Mouse (Mus musculus) forebrain, embryonic 11.5 days (tissue): ENCODE data around the gene Rab11fip3. TPM values are rescaled to one million over a fixed set of nuclear protein-coding genes. Genes with fewer than 3 reads are reported as not detected.
A peak's percentile ranks its signal among the peaks of the same experiment; 100 is the strongest.

Source experiments
- ATAC-seq: fragments of 200-750 bp; cut with Nextera tagmentation; replicated peaks from 2 replicates; pipeline ENCODE4 v1.8.0; 2017; ENCODE audit warnings: moderate TSS enrichment; ENCODE audit not compliant: low FRiP score
- DNase-seq: peaks from one replicate; pipeline ENCODE4 v3.0.0-alpha.2; 2017; ENCODE audit warnings: low spot score
- H3K27ac ChIP-seq: fragments of 300-500 bp; sonication (generic); 2 replicates; pipeline ENCODE4 v1.5.1; 2014; ENCODE audit warnings: low read depth, low read length
- H3K27me3 ChIP-seq: fragments of 300-500 bp; sonication (generic); 2 replicates; pipeline ENCODE4 v1.6.1; 2014; ENCODE audit warnings: mild to moderate bottlenecking, low read length, mixed read lengths; ENCODE audit not compliant: control insufficient read depth, insufficient read depth
- H3K36me3 ChIP-seq: fragments of 300-500 bp; sonication (generic); 2 replicates; pipeline ENCODE4 v1.6.1; 2014; ENCODE audit warnings: mild to moderate bottlenecking, low read length, moderate library complexity, mixed read lengths; ENCODE audit not compliant: control insufficient read depth, insufficient read depth
- H3K4me1 ChIP-seq: fragments of 300-500 bp; sonication (generic); replicated peaks from 2 replicates; pipeline ENCODE4 v1.6.1; 2014; ENCODE audit warnings: low read length, mixed read lengths; ENCODE audit not compliant: control insufficient read depth, insufficient read depth
- H3K4me2 ChIP-seq: fragments of 300-500 bp; sonication (generic); 2 replicates; pipeline ENCODE4 v1.6.1; 2014; ENCODE audit warnings: low read depth, mild to moderate bottlenecking, low read length, moderate library complexity, mixed read lengths; ENCODE audit not compliant: severe bottlenecking
- H3K4me3 ChIP-seq: fragments of 300-500 bp; sonication (generic); 2 replicates; pipeline ENCODE4 v1.5.1; 2014; ENCODE audit warnings: low read depth, low read length
- H3K9ac ChIP-seq: fragments of 300-500 bp; sonication (generic); 2 replicates; pipeline ENCODE4 v1.6.1; 2014; ENCODE audit warnings: low read length
- H3K9me3 ChIP-seq: fragments of 300-500 bp; sonication (generic); 2 replicates; pipeline ENCODE4 v1.6.1; 2016; ENCODE audit warnings: low read length, mixed read lengths; ENCODE audit not compliant: control insufficient read depth
- WGBS: fragments of 180-500 bp; shearing (Covaris S2); extraction: QIAGEN DNeasy Blood & Tissue Kit; methylation state at CpG from one replicate; pipeline ENCODE4 v1.1.7; 2014; 5-methylcytosine and 5-hydroxymethylcytosine counted together
- polyA plus RNA-seq: library from polyadenylated mRNA; unstranded; fragments of >200 nt; fragmentation: Nextera tagmentation; extraction: Ambion mirVana; gene quantifications from 2 replicates; pipeline ENCODE4 v1.2.1, GENCODE M21; 2014

Rab11fip3 gene
- polyA plus RNA-seq, 1 experiment from 2014 or later = 35.1 TPM

- H3K36me3 ChIP-seq = peaks cover 7% of the 10 kb centered on the region; the same call in 1 of the 2 replicates
- DNase-seq (no peak), ATAC-seq (no peak)
- 89% methylated on average over 10 of the region's 10 CpGs for WGBS
- H3K27ac ChIP-seq = no peak overlapping the region
- no peak overlapping the region for H3K4me2 ChIP-seq
- no peak overlapping the region for H3K9ac ChIP-seq
- no peaks in the 10 kb centered on the region for H3K9me3 ChIP-seq
- H3K4me1 ChIP-seq = no peaks in the 10 kb centered on the region
- H3K27me3 ChIP-seq = no peaks in the 10 kb centered on the region
- H3K4me3 ChIP-seq = no peak overlapping the region
Observed at GRCm38 (mm10) chr17:26005731-26006450, 63.5 kb downstream of the Rab11fip3 start.

- Histone ChIP-seq H3K9ac (no peak overlapping the region), H3K36me3 (peaks cover 7% of the 10 kb centered on the region; the same call in 1 of the 2 replicates), H3K4me1 (no peaks in the 10 kb centered on the region), H3K4me2 (no peak overlapping the region), H3K27me3 (no peaks in the 10 kb centered on the region), H3K27ac (no peak overlapping the region), H3K9me3 (no peaks in the 10 kb centered on the region), H3K4me3 (no peak overlapping the region)
- ATAC-seq = no peak
- WGBS = 94% methylated on average over 15 of the region's 15 CpGs
- no peak for DNase-seq
Observed at GRCm38 (mm10) chr17:26004711-26005110, 64.6 kb downstream of the Rab11fip3 start.

- no peaks in the 10 kb centered on the region for H3K4me1 ChIP-seq
- no peaks in the 10 kb centered on the region for H3K27me3 ChIP-seq
- DNase-seq (no peak), ATAC-seq (no peak)
- WGBS = 97% methylated on average over 2 of the region's 2 CpGs
- H3K36me3 ChIP-seq = peaks cover 7% of the 10 kb centered on the region; the same call in 1 of the 2 replicates
- no peak overlapping the region for H3K27ac ChIP-seq
- H3K9ac ChIP-seq = no peak overlapping the region
- H3K4me2 ChIP-seq = no peak overlapping the region
- H3K4me3 ChIP-seq = no peak overlapping the region
- no peaks in the 10 kb centered on the region for H3K9me3 ChIP-seq
Observed at GRCm38 (mm10) chr17:26003864-26004263, 65.5 kb downstream of the Rab11fip3 start.

GRCm38 (mm10) chr17:25998425-25998824 is 70.9 kb downstream of the Rab11fip3 start:
- no peak for DNase-seq
- H3K9ac ChIP-seq = no peak overlapping the region
- H3K27me3 ChIP-seq = no peaks in the 10 kb centered on the region
- no peak overlapping the region for H3K4me2 ChIP-seq
- ATAC-seq = no peak
- WGBS = 90% methylated on average over 11 of the region's 11 CpGs
- H3K9me3 ChIP-seq = no peaks in the 10 kb centered on the region
- H3K36me3 ChIP-seq = peaks cover 3% of the 10 kb centered on the region; the same call in 1 of the 2 replicates
- no peak overlapping the region for H3K27ac ChIP-seq
- no peaks in the 10 kb centered on the region for H3K4me1 ChIP-seq
- H3K4me3 ChIP-seq = no peak overlapping the region

GRCm38 (mm10) chr17:25993489-25993888 is 75.9 kb downstream of the Rab11fip3 start:
- Histone ChIP-seq H3K27ac (no peak overlapping the region), H3K9me3 (no peaks in the 10 kb centered on the region), H3K36me3 (peaks cover under 1% of the 10 kb centered on the region; the same call in 1 of the 2 replicates), H3K4me1 (no peaks in the 10 kb centered on the region), H3K4me3 (no peak overlapping the region), H3K9ac (no peak overlapping the region), H3K4me2 (no peak overlapping the region), H3K27me3 (no peaks in the 10 kb centered on the region)
- ATAC-seq (no peak), DNase-seq (no peak)
- 93% methylated on average over 3 of the region's 3 CpGs for WGBS

GRCm38 (mm10) chr17:25992274-25992673 is 77.1 kb downstream of the Rab11fip3 start:
- ATAC-seq (no peak), DNase-seq (no peak)
- Histone ChIP-seq H3K36me3 (no peaks in the 10 kb centered on the region; the same call in 1 of the 2 replicates), H3K4me3 (no peak overlapping the region), H3K27me3 (no peaks in the 10 kb centered on the region), H3K4me2 (no peak overlapping the region), H3K27ac (no peak overlapping the region), H3K4me1 (no peaks in the 10 kb centered on the region), H3K9me3 (no peaks in the 10 kb centered on the region), H3K9ac (no peak overlapping the region)
- over 99% methylated on average over 4 of the region's 4 CpGs for WGBS

- H3K36me3 ChIP-seq = no peaks in the 10 kb centered on the region; the same call in 1 of the 2 replicates
- H3K4me1 ChIP-seq = no peaks in the 10 kb centered on the region
- H3K9me3 ChIP-seq = no peaks in the 10 kb centered on the region
- H3K4me2 ChIP-seq = no peak overlapping the region
- H3K9ac ChIP-seq = no peak overlapping the region
- no peak for DNase-seq
- no peak overlapping the region for H3K4me3 ChIP-seq
- H3K27ac ChIP-seq = no peak overlapping the region
- no peak for ATAC-seq
- WGBS = 95% methylated on average over 5 of the region's 5 CpGs
- H3K27me3 ChIP-seq = no peaks in the 10 kb centered on the region
Observed at GRCm38 (mm10) chr17:25990331-25990730, 79.0 kb downstream of the Rab11fip3 start.

GRCm38 (mm10) chr17:25985306-25986294 is 83.8 kb downstream of the Rab11fip3 start, which contains the start of gene Capn15:
Gene Capn15 (minus strand): TSS chr17:25985796.
- peak within 1 kb of the TSS; percentile 90 for H3K4me3 ChIP-seq
- H3K36me3 ChIP-seq = no peaks in the 10 kb centered on the region; the same call in 1 of the 2 replicates
- H3K27me3 ChIP-seq = no peaks in the 10 kb centered on the region
- ATAC-seq (peak; percentile 99), DNase-seq (peak; percentile 96)
- H3K9ac ChIP-seq = peak within 1 kb of the TSS; percentile 91
- peak within 1 kb of the TSS; percentile 68 for H3K27ac ChIP-seq
- peaks cover 6% of the 10 kb centered on the region; the same call in 1 of the 2 replicates for H3K4me1 ChIP-seq
- no peaks in the 10 kb centered on the region for H3K9me3 ChIP-seq
- H3K4me2 ChIP-seq = peak within 1 kb of the TSS; percentile 87
- under 1% methylated on average over 90 of the region's 91 CpGs for WGBS
